Mouse (Mus musculus): Measurements from ENCODE around the gene Olfr668.
"Not testable (repeated sequence)": the region's sequence is repeated elsewhere in the genome, so short reads cannot be mapped to it uniquely, and the experiment has no call there.

The Olfr668 gene

GRCm38 (mm10) chr7:104927957-104928356 lies at the start of gene Olfr668:
Olfr668 (minus strand) TSS chr7:104928057.
- no peak for DNase-seq (ENCODE audit: low spot score)

GRCm38 (mm10) chr7:104972507-104972906 lies 44.6 kb upstream of the Olfr668 start:
- DNase-seq (ENCODE audit: low spot score) = not testable (repeated sequence)

DNA sequence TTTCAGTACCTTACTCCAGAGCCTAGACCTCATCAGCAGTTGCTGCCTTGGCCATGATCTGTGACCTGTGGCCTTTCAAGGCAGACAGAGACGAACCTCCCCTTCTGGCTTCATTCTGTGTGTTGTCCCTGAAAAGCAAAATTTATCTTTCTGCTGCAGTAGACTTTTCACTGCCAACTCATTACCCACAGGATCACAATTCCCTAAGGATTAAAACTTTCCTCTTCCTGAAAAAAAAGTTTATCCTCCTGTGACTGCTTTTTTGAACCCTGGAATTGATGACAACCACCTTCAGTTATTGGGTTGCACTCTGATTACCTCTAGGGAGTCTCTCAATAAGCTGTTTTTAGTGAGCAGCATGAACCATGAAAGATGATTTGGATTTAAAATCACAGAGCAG lies 34.7 kb upstream of the Olfr668 start, which contains the start of gene Olfr670:
Gene Olfr670, minus strand, starts transcription at position 101 of the 400 bp plus-strand sequence.
- DNase-seq (ENCODE audit: low spot score) = no peak

DNA sequence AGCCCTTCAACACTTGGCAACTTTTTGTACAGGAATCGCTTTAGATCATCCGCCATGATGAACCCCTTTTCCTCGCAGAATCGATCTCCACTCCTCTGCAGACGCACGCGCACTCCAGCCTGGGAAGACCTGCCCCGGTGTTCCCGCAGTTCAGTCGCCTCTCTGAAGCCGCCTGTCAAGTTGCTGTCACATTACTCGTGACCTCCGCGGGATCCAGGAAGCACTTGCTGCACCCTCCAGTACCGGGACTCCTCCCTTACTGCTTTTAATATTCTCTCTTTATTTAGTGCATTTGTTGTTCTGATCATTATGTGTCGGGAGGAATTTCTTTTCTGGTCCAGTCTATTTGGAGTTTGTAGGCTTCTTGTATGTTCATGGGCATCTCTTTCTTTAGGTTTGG lies 22.4 kb upstream of the Olfr668 start:
- not testable (repeated sequence) for DNase-seq (ENCODE audit: low spot score)

DNA sequence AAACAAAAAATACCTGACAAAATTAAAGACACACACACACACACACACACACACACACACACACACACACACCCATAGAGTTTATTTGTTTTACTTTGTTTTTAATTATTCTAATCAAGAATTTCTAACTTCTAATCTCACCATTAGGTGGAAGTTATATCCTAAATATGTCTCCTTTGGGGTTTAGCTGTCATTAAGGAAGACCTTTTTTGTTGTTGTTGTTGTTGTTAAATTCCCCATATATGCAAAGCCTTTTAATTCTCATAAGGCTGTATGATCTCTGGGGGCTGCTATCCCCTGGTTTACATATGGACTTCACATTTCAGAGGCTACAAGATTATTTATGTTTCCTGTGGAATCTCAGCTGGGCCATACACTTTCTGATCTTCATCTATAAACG lies 6.1 kb upstream of the Olfr668 start, which contains the start of gene Olfr669:
Gene Olfr669, plus strand, starts transcription at position 301 of the 400 bp plus-strand sequence.
- no peak for DNase-seq (ENCODE audit: low spot score)

DNA sequence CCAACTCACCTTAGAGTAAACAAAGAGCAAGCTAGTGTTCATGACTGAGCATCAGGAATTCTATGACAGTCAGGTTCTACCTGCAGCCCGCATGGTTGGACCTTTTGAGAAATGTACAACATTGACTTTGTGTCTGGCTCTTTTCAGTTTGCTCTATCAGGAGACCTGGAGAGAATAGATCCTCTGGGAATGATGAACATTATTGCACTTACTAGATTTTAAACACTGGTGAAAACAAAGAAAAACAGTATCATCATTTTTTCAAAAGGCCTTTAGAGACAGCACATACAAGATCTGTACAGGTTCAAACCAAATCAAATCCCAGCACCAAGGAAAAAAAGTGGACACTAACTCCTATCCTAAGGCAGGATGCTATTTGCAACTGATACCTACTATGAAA lies 6.5 kb downstream of the Olfr668 start, which contains the start of gene Olfr667:
Gene Olfr667, minus strand, starts transcription at position 101 of the 400 bp plus-strand sequence.
- no peak for DNase-seq (ENCODE audit: low spot score)

GRCm38 (mm10) chr7:104895852-104896251 lies 32.0 kb downstream of the Olfr668 start, which contains the start of gene Olfr666:
Olfr666 (minus strand) TSS chr7:104895952.
- no peak for DNase-seq (ENCODE audit: low spot score)

DNA sequence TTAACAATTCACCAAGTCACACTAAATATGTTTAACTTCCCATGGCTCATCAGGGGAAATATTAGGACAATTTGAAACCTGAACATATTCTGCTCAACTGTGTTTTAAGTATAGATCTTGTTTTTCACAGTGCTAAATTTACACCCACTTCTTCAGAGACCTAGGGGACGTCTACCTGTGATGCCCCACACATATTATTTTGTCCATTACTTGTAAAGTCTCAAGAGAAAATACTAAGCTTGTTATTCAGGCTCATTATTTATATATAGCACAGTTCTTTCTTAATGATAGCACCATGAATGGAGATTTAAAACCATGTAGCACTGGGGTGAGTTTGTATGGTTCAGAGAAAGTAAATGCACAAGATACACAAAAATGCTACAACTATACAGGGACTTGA lies 50.1 kb downstream of the Olfr668 start, which contains the start of gene Olfr665:
Gene Olfr665, plus strand, starts transcription at position 301 of the 400 bp plus-strand sequence.
- DNase-seq (ENCODE audit: low spot score) = no peak

All from embryo, embryonic 10 days (tissue).